Mouse (Mus musculus): ENCODE data around the gene Hoxb6. TPM values are rescaled to one million over a fixed set of nuclear protein-coding genes. Genes with fewer than 3 reads are reported as not detected.

Gene Hoxb6
- polyA plus RNA-seq, 1 experiment from 2014 or later, result 64.5 TPM

DNA sequence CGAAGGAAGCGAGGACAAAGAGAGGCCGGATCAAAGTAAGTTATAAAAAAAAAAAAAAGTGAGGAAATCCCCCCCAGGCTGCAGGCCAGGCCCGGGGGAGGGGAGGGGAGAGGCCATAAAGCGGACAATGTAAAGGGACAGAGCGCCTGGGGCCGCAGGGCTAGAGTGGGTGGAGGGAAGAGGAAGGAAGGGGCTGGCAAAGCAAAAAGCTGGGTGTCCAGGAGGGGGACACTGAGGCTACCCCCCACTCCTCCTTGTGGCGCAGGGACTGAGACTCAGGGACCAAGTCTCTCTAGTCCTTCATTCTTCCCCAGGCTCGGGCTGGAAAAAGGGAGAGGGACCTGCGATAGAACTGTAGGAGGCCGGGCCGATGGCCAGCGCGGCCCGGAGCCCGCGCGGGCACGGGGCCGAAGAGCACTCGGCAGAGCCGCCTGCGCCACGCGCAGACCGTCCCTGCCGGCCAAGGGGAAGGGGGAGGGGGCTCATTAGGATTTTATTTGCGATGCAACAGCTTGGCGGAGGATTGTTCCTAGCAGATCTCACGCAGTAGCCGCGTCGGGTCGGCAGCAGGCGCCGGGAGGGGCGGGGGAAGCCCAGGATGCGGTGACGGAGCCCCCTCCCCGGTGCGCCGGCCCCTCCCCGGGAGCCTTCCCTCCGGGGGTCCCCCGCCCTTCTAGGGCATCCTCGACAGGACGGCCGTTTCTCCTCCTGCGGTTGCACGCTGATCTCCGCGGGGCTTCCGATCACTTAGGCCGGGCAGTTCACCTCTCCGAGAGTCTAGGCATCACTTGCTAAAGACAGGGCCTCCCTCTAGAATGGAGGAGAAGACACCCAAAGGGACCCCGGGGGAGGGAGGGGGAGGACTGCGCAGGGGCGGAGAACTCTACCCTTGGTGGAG, 20.0 kb upstream of the Hoxb6 start:
- Histone ChIP-seq H3K4me1 (peaks cover 6% of the 10 kb centered on the region), H3K4me2 (replicated peaks) (0 out of 2 replicates have a peak overlapping the region, but pooled peaks have one; percentile 15), H3K9ac (peak overlapping the region; percentile 23; the same call in 1 of the 2 replicates), H3K27me3 (peaks cover 98% of the 10 kb centered on the region), H3K27ac (no peak overlapping the region), H3K36me3 (no peaks in the 10 kb centered on the region), H3K9me3 (replicated peaks) (no peaks in the 10 kb centered on the region), H3K4me3 (peak overlapping the region; percentile 23; the same call in 1 of the 2 replicates)
- no peak for ATAC-seq (ENCODE audit: low FRiP score)
- WGBS, result 1% methylated on average over 53 of the region's 58 CpGs

DNA sequence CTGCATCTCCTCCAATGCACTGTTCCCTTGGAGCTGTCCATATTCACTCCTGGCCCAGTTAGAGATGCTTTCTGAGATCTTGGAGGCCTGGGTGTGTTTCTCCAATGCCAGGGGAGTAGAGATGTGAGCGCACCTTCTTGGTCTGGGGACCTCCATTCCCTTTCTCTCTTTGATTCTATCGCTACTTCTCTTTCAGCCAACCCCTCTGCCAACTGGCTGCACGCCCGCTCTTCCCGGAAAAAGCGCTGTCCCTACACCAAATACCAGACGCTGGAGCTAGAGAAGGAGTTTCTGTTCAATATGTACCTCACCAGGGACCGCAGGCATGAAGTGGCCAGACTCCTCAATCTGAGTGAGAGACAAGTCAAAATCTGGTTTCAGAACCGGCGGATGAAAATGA, 17.8 kb upstream of the Hoxb6 start:
- no peak for ATAC-seq (ENCODE audit: low FRiP score)
- no peak overlapping the region for H3K27ac ChIP-seq
- no peaks in the 10 kb centered on the region for H3K9me3 ChIP-seq (replicated peaks)
- H3K9ac ChIP-seq, result no peak overlapping the region
- H3K36me3 ChIP-seq, result no peaks in the 10 kb centered on the region
- H3K4me3 ChIP-seq, result no peak overlapping the region
- peaks cover 6% of the 10 kb centered on the region for H3K4me1 ChIP-seq
- WGBS, result 5% methylated on average over 10 of the region's 10 CpGs
- peaks cover 100% of the 10 kb centered on the region for H3K27me3 ChIP-seq
- no peak overlapping the region for H3K4me2 ChIP-seq (replicated peaks)

DNA sequence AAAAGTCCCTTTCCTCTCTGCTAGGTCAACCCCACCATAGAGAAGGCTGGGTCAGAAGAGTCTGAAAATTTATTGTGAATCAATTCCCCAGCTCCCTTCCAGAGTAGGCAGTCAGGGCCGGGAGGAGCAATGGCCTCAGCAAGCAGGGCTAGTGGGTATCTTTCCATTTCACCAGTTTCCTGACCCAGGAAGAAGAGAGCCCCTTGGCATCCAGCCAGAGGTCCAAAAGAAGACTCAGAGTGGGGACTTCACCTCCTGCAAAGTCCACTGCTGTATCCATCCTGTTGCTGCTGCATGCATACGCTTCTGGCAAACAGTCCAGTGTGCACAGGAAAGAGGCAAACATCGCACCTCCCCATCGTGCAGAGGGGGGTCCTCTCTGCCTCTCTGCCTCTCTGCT, 16.4 kb upstream of the Hoxb6 start:
- peaks cover 98% of the 10 kb centered on the region for H3K27me3 ChIP-seq
- no peak for ATAC-seq (ENCODE audit: low FRiP score)
- no peaks in the 10 kb centered on the region for H3K36me3 ChIP-seq
- WGBS, result 3% methylated on average over 4 of the region's 4 CpGs
- H3K9ac ChIP-seq, result no peak overlapping the region
- H3K4me2 ChIP-seq (replicated peaks), result no peak overlapping the region
- no peaks in the 10 kb centered on the region for H3K9me3 ChIP-seq (replicated peaks)
- H3K4me1 ChIP-seq, result peaks cover 6% of the 10 kb centered on the region
- H3K27ac ChIP-seq, result no peak overlapping the region
- no peak overlapping the region for H3K4me3 ChIP-seq

DNA sequence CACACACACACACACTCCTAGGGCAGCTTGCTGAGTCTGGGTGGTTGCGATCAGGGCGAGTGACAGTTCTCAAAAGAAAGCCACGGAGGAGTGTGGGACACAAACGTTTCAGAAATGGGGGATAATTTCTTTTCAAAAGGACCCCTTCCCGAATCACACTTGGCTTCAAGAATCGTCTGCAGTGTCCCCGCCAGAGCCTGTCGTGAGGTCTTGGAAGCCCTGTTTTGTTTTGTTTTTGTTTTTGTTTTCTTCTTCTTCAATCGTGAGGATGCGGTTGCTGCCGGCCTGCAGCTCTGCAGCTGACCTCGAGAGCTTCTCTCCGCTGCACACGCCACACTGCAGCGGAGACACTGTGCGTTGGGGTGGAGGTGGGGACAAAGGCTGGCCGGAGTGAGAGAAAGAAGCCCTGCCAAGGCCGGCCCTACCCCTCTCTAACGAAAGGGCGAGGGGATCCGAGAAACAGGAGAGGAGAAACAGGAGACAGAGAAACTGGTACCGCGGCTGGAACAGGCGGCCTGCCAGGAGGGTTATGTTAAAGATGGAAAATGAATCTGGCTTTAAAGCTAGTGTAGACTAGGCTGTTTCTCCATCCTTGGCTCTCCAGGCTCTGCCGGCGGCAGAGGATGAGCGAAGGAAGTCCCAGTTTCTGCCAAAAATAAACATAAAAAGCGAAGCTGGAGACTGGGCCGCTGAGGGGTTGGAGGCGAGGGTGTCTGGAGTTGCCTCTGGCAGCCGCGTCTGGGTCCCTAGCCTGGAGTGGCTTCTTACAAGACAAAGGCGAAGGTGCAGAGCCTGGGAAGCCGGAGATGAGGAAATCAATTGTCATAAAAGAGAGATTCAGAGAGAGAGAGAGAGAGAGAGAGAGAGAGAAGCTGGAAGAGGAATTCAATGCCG, 14.9 kb upstream of the Hoxb6 start:
- Histone ChIP-seq H3K4me2 (replicated peaks) (no peak overlapping the region), H3K9me3 (replicated peaks) (no peaks in the 10 kb centered on the region), H3K27ac (no peak overlapping the region), H3K4me3 (no peak overlapping the region), H3K4me1 (peaks cover 1% of the 10 kb centered on the region), H3K36me3 (no peaks in the 10 kb centered on the region), H3K9ac (no peak overlapping the region), H3K27me3 (peaks cover 97% of the 10 kb centered on the region)
- no peak for ATAC-seq (ENCODE audit: low FRiP score)
- WGBS, result 2% methylated on average over 35 of the region's 35 CpGs

DNA sequence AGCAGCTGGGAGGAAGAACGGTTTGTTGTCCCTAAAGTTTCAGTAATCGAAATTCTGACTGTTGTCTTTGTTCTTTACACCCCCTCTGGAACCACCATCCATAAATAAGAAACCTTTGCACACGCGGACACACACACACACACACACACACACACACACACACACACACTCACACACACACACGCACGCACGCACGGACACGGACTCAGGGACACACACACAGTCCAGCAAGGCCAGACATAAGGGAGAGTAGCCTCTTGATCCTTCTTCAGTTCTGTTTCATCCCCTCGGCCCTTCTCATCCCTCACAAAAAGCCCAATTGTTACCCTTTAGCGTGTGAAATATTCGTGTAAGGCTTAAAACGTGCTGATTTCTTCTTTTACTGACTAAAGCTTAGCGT, 14.0 kb upstream of the Hoxb6 start:
- Histone ChIP-seq H3K9me3 (replicated peaks) (no peaks in the 10 kb centered on the region), H3K4me1 (0 out of 2 replicates have a peak, but pooled peaks cover 2% of the 10 kb centered on the region), H3K4me2 (replicated peaks) (no peak overlapping the region), H3K9ac (no peak overlapping the region), H3K36me3 (no peaks in the 10 kb centered on the region), H3K27me3 (peaks cover 97% of the 10 kb centered on the region), H3K27ac (no peak overlapping the region), H3K4me3 (no peak overlapping the region)
- no peak for ATAC-seq (ENCODE audit: low FRiP score)
- WGBS, result 15% methylated on average over 14 of the region's 14 CpGs

DNA sequence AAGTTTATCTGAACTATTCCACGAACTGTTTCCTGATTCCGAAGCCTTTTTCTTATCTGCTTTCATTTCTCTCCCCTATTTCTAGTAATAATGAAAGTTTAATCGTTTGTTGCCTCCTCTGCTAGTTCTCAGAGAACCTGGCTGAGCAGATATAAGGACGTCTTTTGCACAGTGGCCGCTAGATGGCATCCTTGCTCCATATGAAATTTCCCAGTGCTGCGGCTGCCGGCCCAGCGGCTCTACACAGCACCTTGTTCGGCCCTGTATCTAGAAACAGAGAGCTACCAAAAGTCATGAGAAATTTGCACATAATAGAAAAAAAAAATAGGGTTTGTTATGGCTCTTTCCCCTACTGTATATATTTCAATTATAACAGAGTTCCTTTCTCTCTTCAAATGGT, 13.5 kb upstream of the Hoxb6 start:
- no peak overlapping the region for H3K4me2 ChIP-seq (replicated peaks)
- H3K4me1 ChIP-seq, result 0 out of 2 replicates have a peak, but pooled peaks cover 2% of the 10 kb centered on the region
- H3K27me3 ChIP-seq, result peaks cover 97% of the 10 kb centered on the region
- H3K9ac ChIP-seq, result no peak overlapping the region
- no peaks in the 10 kb centered on the region for H3K36me3 ChIP-seq
- 0% methylated on average over 9 of the region's 9 CpGs for WGBS
- H3K27ac ChIP-seq, result no peak overlapping the region
- no peak for ATAC-seq (ENCODE audit: low FRiP score)
- no peak overlapping the region for H3K4me3 ChIP-seq
- no peaks in the 10 kb centered on the region for H3K9me3 ChIP-seq (replicated peaks)

DNA sequence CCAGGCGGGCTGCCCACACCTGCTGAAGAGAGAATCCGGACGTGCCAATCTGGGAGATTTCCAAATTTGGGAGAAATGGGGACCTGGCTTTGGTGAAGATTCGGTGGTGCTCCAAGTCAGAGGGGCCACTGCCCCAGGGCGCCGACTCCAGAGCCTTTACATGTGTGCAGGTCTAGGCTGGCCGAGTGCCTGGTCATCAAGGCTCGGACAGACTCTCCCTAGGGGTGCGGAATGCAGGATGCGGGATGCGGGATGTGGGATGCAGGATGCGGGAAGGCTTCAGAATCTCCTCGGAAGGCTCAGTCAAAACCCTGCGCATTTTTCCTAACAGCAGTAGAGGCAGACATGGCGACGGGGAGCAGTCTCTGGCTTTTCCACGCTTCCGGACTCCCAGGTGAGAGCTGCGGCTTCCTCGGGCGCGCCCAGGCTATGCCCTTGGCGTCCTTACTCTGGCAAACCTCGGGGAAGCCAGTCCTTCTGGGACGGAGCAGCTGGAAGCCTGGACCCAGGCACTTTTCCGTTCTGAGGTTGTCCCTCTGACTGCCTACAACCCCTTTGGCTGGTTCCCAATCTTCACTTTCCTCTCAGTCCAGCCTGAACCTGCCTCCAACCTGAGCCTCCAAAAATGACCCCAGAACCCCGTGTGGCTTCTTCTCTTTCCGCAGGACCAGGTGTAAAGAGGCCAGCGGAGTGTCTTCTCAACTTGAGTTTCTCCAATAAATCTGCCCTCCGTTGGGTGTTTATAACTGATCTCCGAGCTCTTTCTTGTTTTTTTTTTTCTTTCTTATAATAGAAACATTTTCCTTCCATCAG, 12.6 kb upstream of the Hoxb6 start:
- H3K9me3 ChIP-seq (replicated peaks), result no peaks in the 10 kb centered on the region
- H3K36me3 ChIP-seq, result no peaks in the 10 kb centered on the region
- peak overlapping the region; percentile 21 for H3K4me2 ChIP-seq (replicated peaks)
- no peak overlapping the region for H3K27ac ChIP-seq
- peaks cover 97% of the 10 kb centered on the region for H3K27me3 ChIP-seq
- 2% methylated on average over 31 of the region's 31 CpGs for WGBS
- H3K4me1 ChIP-seq, result peaks cover 8% of the 10 kb centered on the region; the same call in 1 of the 2 replicates
- no peak overlapping the region for H3K4me3 ChIP-seq
- H3K9ac ChIP-seq, result no peak overlapping the region
- ATAC-seq (ENCODE audit: low FRiP score), result no peak

DNA sequence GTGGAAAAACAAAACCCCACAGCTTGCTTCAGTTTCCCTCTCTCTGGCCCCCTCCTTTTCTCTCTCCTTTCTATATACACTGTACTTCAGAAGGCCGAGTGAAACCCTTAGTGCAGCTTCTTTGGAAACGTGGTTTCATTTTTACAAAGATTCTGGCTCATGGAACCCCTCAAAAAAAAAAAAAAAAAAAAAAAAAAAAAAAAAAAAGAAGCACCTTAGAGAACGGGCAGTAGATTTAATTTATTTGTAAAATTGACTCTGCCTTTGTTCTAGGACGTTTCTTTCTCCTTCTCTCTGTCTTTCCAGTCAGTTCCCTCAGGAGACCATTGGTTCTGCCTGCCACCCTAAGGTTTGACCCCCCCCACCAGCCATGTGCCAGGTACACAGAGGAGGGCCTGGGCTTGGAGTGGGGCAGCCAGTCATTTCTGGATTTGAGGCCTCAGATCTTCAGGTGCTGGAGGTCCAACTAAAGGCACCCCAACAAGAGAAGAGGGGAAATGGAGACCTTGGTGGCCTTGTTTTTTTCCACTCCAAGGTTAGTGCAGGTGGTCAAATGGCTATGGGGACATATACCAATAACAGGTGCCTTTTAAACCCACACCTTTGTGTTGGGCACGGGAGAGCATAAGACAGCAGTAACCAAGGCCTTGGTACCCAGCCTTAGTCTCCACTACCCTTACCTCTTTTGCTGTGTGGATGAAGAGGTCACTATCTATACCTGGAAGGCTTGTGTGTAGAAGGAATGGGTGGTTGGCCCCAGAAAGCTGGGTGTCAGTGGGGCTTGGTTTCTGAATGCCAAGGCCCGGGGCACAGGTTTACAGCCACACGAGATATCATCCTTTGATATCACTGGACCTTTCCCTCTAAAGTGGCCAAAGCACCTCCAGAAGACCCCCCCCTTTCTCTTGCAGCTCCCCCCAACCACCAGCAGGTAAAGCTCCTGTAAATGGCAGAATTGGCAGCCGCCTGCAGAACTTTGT, 11.6 kb upstream of the Hoxb6 start:
- Histone ChIP-seq H3K4me1 (peaks cover 11% of the 10 kb centered on the region; the same call in 1 of the 2 replicates), H3K27ac (no peak overlapping the region), H3K27me3 (peaks cover 97% of the 10 kb centered on the region), H3K9me3 (replicated peaks) (no peaks in the 10 kb centered on the region), H3K36me3 (no peaks in the 10 kb centered on the region), H3K4me3 (no peak overlapping the region), H3K4me2 (replicated peaks) (no peak overlapping the region), H3K9ac (no peak overlapping the region)
- no peak for ATAC-seq (ENCODE audit: low FRiP score)
- 7% methylated on average over 8 of the region's 8 CpGs for WGBS

DNA sequence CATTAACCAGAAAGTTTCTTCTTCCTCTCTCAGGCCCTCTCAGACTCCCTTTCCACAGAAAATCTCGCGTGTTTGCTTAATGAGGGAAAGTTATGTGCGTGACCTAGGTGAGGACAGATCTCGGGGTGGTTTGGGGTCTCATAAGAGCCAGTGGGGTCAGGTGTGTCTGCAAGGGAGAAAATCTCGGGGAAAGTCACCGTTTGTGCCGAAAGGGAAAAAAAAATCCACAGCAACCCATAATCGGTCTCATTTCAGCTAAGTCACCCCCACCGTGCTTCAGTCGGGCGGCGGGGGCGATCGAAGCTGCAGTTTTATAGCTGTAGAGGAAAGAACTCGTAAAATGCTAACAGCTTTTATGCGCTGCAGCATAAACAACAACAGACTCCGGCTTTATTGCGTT, 10.9 kb upstream of the Hoxb6 start:
- Histone ChIP-seq H3K9me3 (replicated peaks) (no peaks in the 10 kb centered on the region), H3K4me1 (peaks cover 11% of the 10 kb centered on the region; the same call in 1 of the 2 replicates), H3K4me3 (no peak overlapping the region), H3K9ac (no peak overlapping the region), H3K4me2 (replicated peaks) (no peak overlapping the region), H3K36me3 (no peaks in the 10 kb centered on the region), H3K27ac (no peak overlapping the region), H3K27me3 (peaks cover 97% of the 10 kb centered on the region)
- ATAC-seq (ENCODE audit: low FRiP score), result no peak
- WGBS, result 5% methylated on average over 18 of the region's 18 CpGs

DNA sequence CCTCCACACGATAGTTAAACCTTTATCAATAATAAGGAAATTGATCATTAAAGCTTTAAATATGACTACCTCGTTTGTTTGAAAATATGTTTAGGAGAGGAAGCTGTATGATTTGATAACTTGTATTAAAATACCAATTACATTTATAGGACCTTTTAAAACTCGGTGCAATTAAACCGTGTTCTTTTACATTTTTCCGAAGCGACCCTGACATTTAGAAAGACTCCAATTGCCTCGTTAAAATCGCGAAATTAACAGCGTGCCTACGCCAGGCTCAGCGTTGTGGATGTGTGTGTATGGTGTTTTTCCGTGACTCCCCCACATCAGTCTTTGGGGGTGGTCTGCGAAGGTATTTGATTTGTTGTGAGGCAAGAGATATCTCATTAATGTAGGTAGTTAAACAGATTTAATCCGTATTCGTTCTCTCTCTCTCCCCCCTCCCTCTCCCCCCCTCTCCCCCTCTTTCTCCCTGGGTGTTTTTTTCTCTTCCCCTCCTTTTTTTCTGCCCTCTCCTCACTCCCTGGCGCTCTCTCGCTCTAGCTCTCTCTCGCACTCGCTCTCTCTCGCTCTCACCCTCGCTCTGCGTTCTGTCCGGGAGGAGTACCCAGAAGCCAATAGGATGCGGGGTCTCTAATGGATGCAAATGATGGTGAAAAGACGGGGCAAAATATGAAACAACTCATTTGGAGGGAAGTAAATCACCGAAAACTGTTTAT, 10.3 kb upstream of the Hoxb6 start, which contains the start of gene Hoxb8:
Gene Hoxb8, plus strand, starts transcription at position 51 of the 716 bp plus-strand sequence.
- under 1% methylated on average over 27 of the region's 27 CpGs for WGBS
- no peak within 1 kb of the TSS; the same call in 1 of the 2 replicates for H3K9ac ChIP-seq
- no peak within 1 kb of the TSS for H3K27ac ChIP-seq
- H3K9me3 ChIP-seq (replicated peaks), result no peaks in the 10 kb centered on the region
- ATAC-seq (ENCODE audit: low FRiP score), result no peak
- peaks cover 14% of the 10 kb centered on the region; the same call in 1 of the 2 replicates for H3K4me1 ChIP-seq
- no peaks in the 10 kb centered on the region for H3K36me3 ChIP-seq
- 0 out of 2 replicates have a peak within 1 kb of the TSS, but pooled peaks have one; percentile 17 for H3K4me2 ChIP-seq (replicated peaks)
- peaks cover 97% of the 10 kb centered on the region for H3K27me3 ChIP-seq
- peak within 1 kb of the TSS; percentile 34 for H3K4me3 ChIP-seq
